Mouse (Mus musculus) kidney, embryonic 16.5 days (tissue): Measurements from ENCODE around the gene Cdkn1b. TPM values are rescaled to one million over a fixed set of nuclear protein-coding genes. Genes with fewer than 3 reads are reported as not detected.
A peak's percentile ranks its signal among the peaks of the same experiment; 100 is the strongest.

ENCODE experiments used
- ATAC-seq: fragments of 200-750 bp; cut with Nextera tagmentation; 2 replicates; pipeline ENCODE4 v1.8.0; 2017; ENCODE audit warnings: moderate TSS enrichment; ENCODE audit not compliant: low FRiP score, low TSS enrichment
- H3K27ac ChIP-seq: fragments of 300-500 bp; sonication (generic); 2 replicates; pipeline ENCODE4 v1.5.1; 2014; ENCODE audit warnings: low read length
- H3K27me3 ChIP-seq: fragments of 300-500 bp; sonication (generic); 2 replicates; pipeline ENCODE4 v1.6.1; 2014; ENCODE audit warnings: low read length, control low read depth, mixed read lengths; ENCODE audit not compliant: insufficient read depth
- H3K36me3 ChIP-seq: fragments of 300-500 bp; sonication (generic); 2 replicates; pipeline ENCODE4 v1.6.1; 2014; ENCODE audit warnings: low read length, control low read depth, mixed read lengths; ENCODE audit not compliant: insufficient read depth
- H3K4me1 ChIP-seq: fragments of 300-500 bp; sonication (generic); 2 replicates; pipeline ENCODE4 v1.6.1; 2014; ENCODE audit warnings: low read length, control low read depth, mixed read lengths; ENCODE audit not compliant: insufficient read depth
- H3K4me2 ChIP-seq: fragments of 300-500 bp; sonication (generic); replicated peaks from 2 replicates; pipeline ENCODE4 v1.6.1; 2014; ENCODE audit warnings: low read depth, low read length
- H3K4me3 ChIP-seq: fragments of 300-500 bp; sonication (generic); 2 replicates; pipeline ENCODE4 v1.5.1; 2014; ENCODE audit warnings: mild to moderate bottlenecking, low read length
- H3K9ac ChIP-seq: fragments of 300-500 bp; sonication (generic); replicated peaks from 2 replicates; pipeline ENCODE4 v1.6.1; 2014; ENCODE audit warnings: low read length
- H3K9me3 ChIP-seq: fragments of 300-500 bp; sonication (generic); 2 replicates; pipeline ENCODE4 v1.6.1; 2016; ENCODE audit warnings: low read length, control low read depth
- WGBS: fragments of 180-500 bp; shearing (Covaris S2); extraction: QIAGEN DNeasy Blood & Tissue Kit; methylation state at CpG from one replicate; pipeline ENCODE4 v1.1.7; 2014; 5-methylcytosine and 5-hydroxymethylcytosine counted together
- polyA plus RNA-seq: library from polyadenylated mRNA; unstranded; fragments of >200 nt; fragmentation: Nextera tagmentation; extraction: Ambion mirVana; gene quantifications from 2 replicates; pipeline ENCODE4 v1.2.1, GENCODE M21; 2015

Gene Cdkn1b
- polyA plus RNA-seq, 1 experiment from 2014 or later: 13.4 TPM

- no peaks in the 10 kb centered on the region for H3K9me3 ChIP-seq
- ATAC-seq: no peak
- 0% methylated on average over 31 of the region's 32 CpGs for WGBS
- peaks cover 31% of the 10 kb centered on the region for H3K4me1 ChIP-seq
- H3K4me3 ChIP-seq: peak overlapping the region; percentile 97
- no peaks in the 10 kb centered on the region for H3K27me3 ChIP-seq
- no peaks in the 10 kb centered on the region for H3K36me3 ChIP-seq
- peak overlapping the region; percentile 98 for H3K9ac ChIP-seq
- H3K4me2 ChIP-seq: peak overlapping the region; percentile 97
- peak overlapping the region; percentile 98 for H3K27ac ChIP-seq
These were observed 953 bp downstream of the Cdkn1b start for GRCm38 (mm10) chr6:134921014-134921694.

- no peaks in the 10 kb centered on the region for H3K27me3 ChIP-seq
- peak overlapping the region; percentile 98 for H3K9ac ChIP-seq
- no peaks in the 10 kb centered on the region for H3K9me3 ChIP-seq
- H3K4me2 ChIP-seq: peak overlapping the region; percentile 97
- 8% methylated on average over 20 of the region's 20 CpGs for WGBS
- peaks cover 31% of the 10 kb centered on the region for H3K4me1 ChIP-seq
- no peak overlapping the region for H3K27ac ChIP-seq
- no peak for ATAC-seq
- no peaks in the 10 kb centered on the region for H3K36me3 ChIP-seq
- H3K4me3 ChIP-seq: peak overlapping the region; percentile 97
These were observed 1.7 kb downstream of the Cdkn1b start for GRCm38 (mm10) chr6:134921695-134922510.

GRCm38 (mm10) chr6:134922511-134923195 is 2.5 kb downstream of the Cdkn1b start:
- Histone ChIP-seq H3K27me3 (no peaks in the 10 kb centered on the region), H3K4me3 (peak overlapping the region; percentile 97), H3K27ac (no peak overlapping the region), H3K9me3 (no peaks in the 10 kb centered on the region), H3K9ac (peak overlapping the region; percentile 27; the same call in 1 of the 2 replicates), H3K4me2 (peak overlapping the region; percentile 97), H3K4me1 (peaks cover 29% of the 10 kb centered on the region), H3K36me3 (no peaks in the 10 kb centered on the region)
- 57% methylated on average over 9 of the region's 9 CpGs for WGBS
- ATAC-seq: no peak

DNA sequence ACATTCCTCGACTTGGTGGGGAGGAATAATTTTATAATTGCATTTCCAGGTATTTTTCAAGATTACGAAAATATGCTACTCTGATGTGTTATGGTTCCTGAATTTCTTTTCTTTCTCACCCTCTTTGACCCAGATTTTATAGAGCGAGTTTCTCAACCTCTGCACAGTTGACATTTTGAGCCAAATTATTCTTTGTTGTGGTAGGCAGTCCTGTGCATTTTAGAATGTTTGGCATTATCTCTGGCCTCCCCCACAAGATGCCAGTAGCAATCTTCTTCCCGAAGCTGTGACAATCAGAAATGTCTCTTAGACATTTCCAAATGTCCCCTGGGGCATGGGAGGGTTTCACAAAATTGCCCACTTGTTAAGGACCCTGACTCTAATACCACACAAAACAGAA is 3.5 kb downstream of the Cdkn1b start:
- WGBS: 84% methylated on average over 4 of the region's 4 CpGs
- H3K4me1 ChIP-seq: peaks cover 28% of the 10 kb centered on the region
- 0 out of 2 replicates have a peak overlapping the region, but pooled peaks have one; percentile 5 for H3K4me2 ChIP-seq
- H3K36me3 ChIP-seq: no peaks in the 10 kb centered on the region
- no peak overlapping the region for H3K27ac ChIP-seq
- no peak overlapping the region for H3K9ac ChIP-seq
- ATAC-seq: no peak
- H3K9me3 ChIP-seq: no peaks in the 10 kb centered on the region
- no peak overlapping the region for H3K4me3 ChIP-seq
- no peaks in the 10 kb centered on the region for H3K27me3 ChIP-seq

GRCm38 (mm10) chr6:134924262-134924661 is 4.1 kb downstream of the Cdkn1b start:
- Histone ChIP-seq H3K4me1 (peaks cover 25% of the 10 kb centered on the region), H3K27me3 (no peaks in the 10 kb centered on the region), H3K9ac (no peak overlapping the region), H3K36me3 (no peaks in the 10 kb centered on the region), H3K9me3 (no peaks in the 10 kb centered on the region), H3K4me2 (no peak overlapping the region), H3K27ac (no peak overlapping the region), H3K4me3 (no peak overlapping the region)
- WGBS: 78% methylated on average over 3 of the region's 3 CpGs
- no peak for ATAC-seq

- ATAC-seq: no peak
- Histone ChIP-seq H3K9ac (no peak overlapping the region), H3K27me3 (no peaks in the 10 kb centered on the region), H3K36me3 (no peaks in the 10 kb centered on the region), H3K4me3 (no peak overlapping the region), H3K27ac (no peak overlapping the region), H3K9me3 (no peaks in the 10 kb centered on the region), H3K4me1 (peaks cover 36% of the 10 kb centered on the region), H3K4me2 (no peak overlapping the region)
- WGBS: 79% methylated on average over 4 of the region's 4 CpGs
These were observed 5.6 kb downstream of the Cdkn1b start for GRCm38 (mm10) chr6:134925673-134926337.

DNA sequence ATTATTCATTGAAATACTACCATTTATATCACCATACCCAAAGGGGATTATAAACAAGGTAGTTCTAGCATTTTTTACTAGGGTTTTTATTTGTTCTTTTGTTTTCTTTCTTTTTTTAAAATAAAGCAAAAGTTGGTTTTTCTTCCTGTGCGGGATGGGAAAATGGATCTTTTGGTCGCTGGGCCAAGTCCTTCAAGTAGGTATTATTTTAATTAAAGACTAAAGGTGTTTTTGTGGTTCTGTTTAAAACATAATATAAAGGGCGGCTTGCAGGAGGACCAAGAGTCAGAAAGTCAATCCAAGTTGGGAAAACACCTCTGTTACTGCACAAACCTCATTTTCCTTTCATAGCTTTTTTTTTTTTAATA is 6.1 kb downstream of the Cdkn1b start:
- Histone ChIP-seq H3K9ac (peak overlapping the region; percentile 89), H3K27me3 (no peaks in the 10 kb centered on the region), H3K4me2 (peak overlapping the region; percentile 71), H3K27ac (peak overlapping the region; percentile 100), H3K4me1 (peaks cover 41% of the 10 kb centered on the region), H3K36me3 (no peaks in the 10 kb centered on the region), H3K4me3 (peak overlapping the region; percentile 68), H3K9me3 (no peaks in the 10 kb centered on the region)
- 31% methylated on average over 3 of the region's 3 CpGs for WGBS
- no peak for ATAC-seq

DNA sequence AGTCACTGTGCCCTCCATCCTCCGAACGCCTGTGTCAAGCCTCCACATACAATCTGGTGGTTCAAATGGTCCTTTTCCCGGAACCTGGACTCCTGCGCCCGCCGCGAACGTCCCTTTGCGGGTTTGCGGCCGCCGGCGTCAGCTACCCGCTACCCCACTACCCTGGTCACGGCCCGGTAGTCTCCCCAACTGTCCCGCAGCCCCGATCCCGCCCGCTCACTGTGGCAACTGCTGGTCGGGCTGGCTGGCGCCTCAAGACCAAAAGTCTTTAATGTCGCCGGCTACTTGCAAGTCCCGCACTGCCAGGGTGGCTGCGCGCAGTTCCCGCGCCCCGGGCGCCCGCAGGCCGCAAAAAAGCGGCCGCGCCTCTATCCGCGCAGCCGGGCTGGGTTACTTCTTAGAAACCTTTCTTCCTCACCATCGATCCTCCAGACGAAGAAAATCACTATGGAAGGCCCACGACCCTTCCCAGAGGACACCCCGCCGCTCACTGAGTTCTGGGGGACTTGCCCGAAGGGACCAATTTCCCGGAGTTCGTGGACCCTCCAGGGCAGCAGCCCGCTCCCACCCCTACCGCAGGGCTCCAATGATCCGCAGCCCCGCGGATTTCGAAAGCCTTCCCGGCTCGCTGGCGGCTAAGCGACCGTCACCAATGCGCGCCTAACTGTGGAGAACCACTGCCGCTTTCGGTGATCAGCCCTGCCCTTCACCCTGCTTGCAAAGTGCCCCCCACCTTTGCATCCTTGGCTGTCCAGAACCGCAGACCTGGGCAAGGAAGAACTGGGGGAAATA is 6.8 kb downstream of the Cdkn1b start:
- 0% methylated on average over 63 of the region's 63 CpGs for WGBS
- H3K36me3 ChIP-seq: no peaks in the 10 kb centered on the region
- peak overlapping the region; percentile 68 for H3K4me3 ChIP-seq
- peak overlapping the region; percentile 100 for H3K27ac ChIP-seq
- peak; percentile 24 for ATAC-seq
- H3K4me2 ChIP-seq: peak overlapping the region; percentile 71
- H3K27me3 ChIP-seq: no peaks in the 10 kb centered on the region
- H3K9me3 ChIP-seq: no peaks in the 10 kb centered on the region
- H3K4me1 ChIP-seq: peaks cover 41% of the 10 kb centered on the region
- H3K9ac ChIP-seq: peak overlapping the region; percentile 89

DNA sequence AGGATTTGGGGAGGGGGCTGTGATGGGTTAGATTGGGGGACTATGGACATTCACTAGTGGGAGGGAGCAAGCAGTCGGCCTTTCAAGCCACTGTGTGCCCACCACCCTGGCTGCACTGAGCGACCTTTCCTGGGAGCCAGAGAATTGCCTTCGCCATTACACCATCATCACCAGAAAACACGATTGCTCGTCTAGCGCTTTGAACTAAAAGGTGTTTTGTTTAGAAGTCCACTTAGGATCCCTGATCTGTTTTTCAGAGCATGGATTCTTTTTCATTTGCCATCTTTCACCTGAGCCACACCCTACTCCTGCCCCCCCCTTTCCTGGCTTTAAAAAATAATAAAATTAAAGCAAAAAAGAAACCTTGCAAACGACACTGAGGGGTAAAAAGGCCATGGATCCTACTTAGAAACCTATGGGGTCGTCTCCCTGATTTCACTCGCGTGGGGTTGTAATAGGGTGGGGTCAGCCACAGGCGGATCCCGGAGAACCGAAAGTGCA is 7.4 kb downstream of the Cdkn1b start:
- Histone ChIP-seq H3K4me1 (peaks cover 38% of the 10 kb centered on the region), H3K4me2 (peak overlapping the region; percentile 71)

More for the DNA sequence above, 7.4 kb downstream of the Cdkn1b start:
- peak overlapping the region; percentile 100 for H3K27ac ChIP-seq
- H3K27me3 ChIP-seq: no peaks in the 10 kb centered on the region
- WGBS: 2% methylated on average over 13 of the region's 13 CpGs
- H3K9me3 ChIP-seq: no peaks in the 10 kb centered on the region
- H3K9ac ChIP-seq: peak overlapping the region; percentile 89
- H3K36me3 ChIP-seq: no peaks in the 10 kb centered on the region
- H3K4me3 ChIP-seq: peak overlapping the region; percentile 68
- peak; percentile 1; the same call in 1 of the 2 replicates for ATAC-seq
